Mouse (Mus musculus): ENCODE data around the gene Plppr3. TPM values are rescaled to one million over a fixed set of nuclear protein-coding genes. Genes with fewer than 3 reads are reported as not detected.

Gene Plppr3
- total RNA-seq, 2 experiments from 2014 or later: 113 TPM

DNA sequence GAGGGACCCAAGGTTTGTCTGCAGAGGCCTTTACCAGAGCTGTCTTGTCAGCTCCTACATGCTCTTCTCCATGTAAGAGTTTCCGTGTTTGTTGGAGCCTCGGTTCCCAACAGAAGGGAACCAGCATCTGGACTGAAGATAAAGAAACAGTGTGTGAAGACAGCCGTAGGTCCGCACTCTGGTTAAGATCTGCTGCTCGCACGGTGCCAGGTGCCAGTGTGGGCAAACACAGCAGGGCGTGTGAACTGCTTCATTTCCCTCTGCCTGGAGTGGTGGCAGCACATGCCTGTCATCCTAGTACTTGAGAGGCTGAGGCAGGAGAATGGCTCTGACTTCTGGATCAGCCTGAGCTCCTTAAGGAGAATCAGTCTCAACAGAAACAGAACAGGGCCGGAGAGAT is 2.6 kb downstream of the Plppr3 start:
- no peak for DNase-seq (ENCODE audit: low spot score in 2 of 2)

DNA sequence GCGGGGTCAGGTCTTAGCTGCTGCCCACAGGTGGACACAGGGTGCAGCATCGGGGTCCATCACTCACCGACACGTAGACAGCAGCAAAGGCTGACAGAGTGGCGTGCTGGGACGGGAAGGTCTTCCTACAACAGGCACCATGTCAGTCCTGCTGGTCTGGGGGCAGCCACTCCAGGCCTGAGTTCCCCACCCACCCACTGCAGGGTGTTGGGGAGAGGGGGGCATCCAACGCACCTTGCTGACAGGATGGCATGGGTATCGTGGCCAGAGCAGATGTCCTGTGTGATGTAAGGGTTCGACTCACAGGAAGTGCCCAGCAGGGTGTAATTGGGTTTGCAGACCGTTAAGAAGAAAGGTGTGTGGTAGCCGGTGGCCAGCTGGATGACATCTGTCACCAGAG is 7.8 kb downstream of the Plppr3 start:
- DNase-seq (ENCODE audit: low spot score in 2 of 2): no peak

DNA sequence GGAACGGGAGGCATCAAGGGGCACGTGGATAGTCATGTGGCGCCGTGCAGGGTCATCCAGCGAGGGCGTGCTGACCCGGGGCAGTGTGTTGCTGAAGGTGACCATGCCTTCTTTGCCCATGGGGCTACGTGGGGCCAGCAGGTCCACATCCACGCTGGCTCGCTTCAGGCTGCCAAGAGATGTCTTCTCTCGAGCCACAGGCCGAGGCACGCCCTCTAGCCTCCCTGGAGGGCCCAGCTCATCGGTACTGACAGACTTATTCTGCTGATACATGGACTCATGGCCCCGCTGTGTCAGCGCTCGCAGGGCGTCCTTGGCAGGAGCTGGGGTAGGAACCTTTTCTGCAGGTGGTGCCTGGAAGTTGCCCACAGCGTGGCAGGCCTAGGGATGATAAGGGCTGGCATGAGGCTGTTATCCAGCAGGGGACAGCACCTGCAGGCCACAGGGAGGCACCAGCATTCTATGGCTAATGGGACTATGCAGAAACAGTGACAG is 8.6 kb downstream of the Plppr3 start:
- no peak for DNase-seq (ENCODE audit: low spot score in 2 of 2)

DNA sequence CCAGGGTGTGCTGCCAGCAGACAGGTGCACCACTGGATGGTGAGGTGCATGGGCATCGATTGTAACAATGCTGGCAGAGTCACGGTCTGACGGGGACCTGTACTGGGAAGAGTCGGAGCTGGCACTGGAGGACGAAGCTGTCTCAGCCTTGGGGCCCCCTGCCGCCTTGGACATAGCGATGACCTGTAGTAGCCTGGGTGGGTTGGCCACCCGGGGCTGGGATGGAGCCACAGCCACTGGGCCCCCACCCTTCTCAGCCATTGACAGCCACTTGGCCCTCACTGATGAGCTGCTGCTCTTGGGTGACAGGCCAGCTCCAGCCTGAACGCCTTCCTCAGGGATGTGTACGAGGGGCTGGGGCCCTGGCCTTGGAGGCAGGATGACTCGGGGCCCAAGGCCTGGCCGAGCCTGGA is 9.2 kb downstream of the Plppr3 start:
- DNase-seq (ENCODE audit: low spot score in 2 of 2): no peak

DNA sequence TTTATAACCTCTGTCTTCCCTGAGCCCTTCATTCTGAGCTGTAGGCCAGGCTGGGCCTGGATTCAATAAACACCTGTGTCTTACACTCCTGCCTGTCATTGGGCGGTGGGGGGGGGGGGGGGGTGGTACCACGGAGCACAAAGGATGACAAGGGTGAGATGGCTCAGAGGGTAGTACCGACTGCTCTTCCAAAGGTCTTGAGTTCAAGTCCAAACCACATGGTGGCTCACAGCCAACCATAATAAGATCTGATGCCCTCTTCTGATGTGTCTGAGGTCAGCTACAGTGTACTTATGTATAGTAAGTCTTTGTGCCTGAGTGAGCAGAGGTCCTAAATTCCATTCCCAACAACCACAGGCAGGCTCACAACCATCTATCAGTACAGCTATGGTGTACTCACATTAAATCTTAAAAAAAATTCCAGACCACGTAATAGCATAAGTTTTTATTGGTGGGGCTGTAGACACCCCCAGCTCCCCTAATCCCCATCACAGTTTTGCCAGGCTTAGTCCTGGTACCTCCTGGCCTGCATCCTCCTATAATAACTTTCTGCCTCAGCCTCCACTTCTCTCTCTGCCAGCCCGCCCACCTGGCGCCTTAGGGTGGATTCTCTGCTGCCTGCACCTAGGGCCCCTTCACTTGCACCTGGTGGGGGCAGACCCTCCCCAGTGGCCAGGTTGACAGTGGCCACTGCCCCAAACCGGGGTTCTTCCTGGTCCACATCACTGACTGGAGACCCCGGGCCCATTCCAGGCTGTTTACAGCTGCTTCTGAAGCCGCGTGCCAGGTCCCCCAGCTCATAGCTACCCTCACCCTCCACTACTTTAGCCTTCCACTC is 9.9 kb downstream of the Plppr3 start:
- no peak for DNase-seq (ENCODE audit: low spot score in 2 of 2)

DNA sequence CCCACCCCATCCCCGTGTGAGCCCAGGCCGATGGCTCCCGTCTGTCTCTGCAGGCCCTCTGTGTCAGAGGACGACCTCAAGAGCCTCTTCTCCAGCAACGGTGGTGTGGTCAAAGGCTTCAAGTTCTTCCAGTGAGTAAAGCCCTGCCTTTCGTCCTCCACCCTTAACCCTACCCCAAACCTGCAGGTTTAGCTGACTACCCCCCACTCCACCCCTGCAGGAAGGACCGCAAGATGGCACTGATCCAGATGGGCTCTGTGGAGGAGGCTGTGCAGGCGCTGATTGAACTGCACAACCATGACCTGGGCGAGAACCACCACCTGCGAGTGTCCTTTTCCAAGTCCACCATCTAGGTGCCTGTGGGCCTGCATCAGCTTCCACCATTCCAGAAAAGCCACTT is 11.5 kb downstream of the Plppr3 start:
- no peak for DNase-seq (ENCODE audit: low spot score in 2 of 2)

DNA sequence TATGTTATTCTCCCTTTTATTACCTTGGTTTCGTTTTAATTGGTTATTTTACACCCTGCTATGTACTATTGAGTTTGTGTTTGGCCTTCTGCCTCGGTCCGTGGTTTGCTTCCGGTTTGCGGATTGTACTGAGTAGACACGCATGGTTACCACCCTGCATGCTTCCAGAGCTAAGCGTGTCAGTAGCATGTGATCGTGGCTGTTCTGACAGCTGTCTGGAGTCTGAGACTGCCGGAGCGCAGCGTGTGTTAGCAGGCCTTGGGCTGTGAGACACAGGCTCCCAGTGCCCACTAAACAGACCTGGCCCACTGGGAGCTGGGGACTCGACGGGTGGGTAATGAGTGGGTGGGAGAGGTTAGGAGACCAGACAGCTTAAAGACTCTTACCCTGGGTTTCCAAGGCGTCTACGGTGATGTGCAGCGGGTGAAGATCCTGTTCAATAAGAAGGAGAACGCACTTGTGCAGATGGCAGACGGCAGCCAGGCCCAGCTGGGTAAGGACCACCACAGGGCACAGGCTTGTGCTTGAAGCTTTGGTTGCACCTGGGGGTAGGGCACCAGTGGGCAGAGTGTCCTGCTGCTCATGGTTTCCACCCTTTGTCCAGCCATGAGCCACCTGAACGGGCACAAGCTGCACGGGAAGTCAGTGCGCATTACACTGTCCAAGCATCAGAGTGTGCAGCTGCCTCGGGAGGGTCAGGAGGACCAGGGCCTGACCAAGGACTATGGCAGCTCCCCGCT is 12.2 kb downstream of the Plppr3 start:
- no peak for DNase-seq (ENCODE audit: low spot score in 2 of 2)

DNA sequence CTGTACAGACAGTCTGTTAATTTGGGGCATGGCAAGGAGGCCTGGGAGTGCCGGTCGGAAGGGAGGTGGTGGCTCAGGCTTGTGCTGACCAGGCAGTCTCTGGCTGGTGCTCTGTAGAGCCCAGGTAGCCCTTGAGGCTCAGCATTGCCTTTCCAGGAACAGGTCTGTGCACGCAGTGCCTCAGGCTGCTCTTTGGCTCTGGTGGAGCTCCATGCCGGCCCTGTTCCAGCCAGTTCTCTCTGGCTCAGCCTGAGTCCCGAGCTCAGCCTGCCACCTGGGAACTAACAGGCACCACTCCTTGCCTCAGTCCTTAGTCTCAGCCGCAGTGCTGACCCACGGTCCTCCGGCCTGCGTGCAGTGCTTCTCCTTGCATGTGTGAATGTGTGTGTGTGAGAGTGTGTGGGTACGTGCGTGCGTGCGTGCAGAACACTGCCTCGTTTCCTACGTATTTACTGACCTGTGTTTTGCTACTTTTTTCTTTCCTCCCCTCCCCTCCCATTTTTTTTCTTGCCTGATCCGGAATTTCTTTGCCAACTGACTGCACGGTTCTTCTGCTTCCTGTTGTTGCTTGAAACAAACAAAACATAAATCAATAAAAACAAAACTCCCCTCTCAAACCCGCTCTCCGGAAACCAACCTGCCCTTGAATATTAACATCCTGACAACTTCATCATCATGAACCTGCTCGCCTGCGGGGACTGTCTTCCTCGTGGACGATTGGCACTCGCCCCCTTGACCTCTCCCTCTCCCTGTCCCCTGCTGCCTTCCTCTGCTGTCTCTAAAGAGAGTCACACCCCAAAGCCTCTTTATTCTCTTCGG is 13.0 kb downstream of the Plppr3 start:
- DNase-seq (ENCODE audit: low spot score in 2 of 2): no peak

DNA sequence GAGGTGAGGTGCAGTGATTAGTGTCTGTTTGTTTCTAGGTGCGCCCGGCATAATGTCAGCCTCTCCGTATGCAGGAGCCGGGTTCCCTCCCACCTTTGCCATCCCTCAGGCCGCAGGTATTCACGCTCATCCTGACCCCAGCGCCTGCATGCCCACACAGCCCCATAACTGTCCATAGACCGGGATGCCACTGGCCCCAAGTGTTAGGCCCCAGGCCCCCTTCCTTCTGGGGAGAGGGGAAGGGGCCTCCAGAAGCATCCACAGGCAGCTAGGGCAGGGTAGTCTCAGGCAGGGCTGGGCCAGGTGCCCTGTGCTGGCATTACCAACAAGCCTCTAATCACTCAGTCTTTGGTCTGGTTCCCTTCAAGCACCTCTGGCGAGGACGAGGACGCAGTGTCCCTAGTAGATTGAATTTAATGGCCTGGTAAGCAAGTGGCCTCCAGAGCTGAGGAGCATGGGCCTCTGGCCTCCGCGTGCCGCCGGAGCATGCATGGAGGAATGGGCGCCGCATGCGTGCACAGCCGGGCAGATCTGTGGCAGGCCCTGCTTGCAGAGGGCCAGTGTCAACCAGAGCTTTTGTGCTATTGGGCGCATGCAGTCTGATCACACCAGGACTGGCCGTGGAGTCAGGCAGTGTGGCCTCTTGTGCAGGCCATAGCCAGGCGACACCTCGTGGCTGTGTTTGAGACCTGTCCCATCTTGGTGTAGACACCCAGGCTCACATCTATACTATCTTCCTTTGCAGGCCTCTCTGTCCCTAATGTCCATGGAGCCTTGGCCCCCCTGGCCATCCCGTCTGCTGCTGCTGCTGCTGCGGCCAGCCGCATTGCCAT is 14.1 kb downstream of the Plppr3 start:
- DNase-seq (ENCODE audit: low spot score in 2 of 2): no peak

DNA sequence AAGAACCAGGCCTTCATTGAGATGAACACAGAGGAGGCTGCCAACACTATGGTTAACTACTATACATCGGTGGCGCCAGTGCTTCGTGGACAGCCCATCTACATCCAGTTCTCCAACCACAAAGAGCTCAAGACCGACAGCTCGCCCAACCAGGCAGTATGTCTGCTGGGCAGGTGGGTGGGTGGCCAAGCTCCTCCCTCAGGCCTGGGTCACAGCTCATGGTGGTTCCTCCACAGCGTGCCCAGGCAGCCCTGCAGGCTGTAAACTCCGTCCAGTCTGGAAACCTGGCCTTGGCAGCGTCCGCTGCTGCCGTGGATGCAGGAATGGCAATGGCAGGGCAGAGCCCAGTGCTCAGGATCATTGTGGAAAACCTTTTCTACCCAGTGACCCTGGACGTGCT is 15.3 kb downstream of the Plppr3 start:
- no peak for DNase-seq (ENCODE audit: low spot score in 2 of 2)

DNA sequence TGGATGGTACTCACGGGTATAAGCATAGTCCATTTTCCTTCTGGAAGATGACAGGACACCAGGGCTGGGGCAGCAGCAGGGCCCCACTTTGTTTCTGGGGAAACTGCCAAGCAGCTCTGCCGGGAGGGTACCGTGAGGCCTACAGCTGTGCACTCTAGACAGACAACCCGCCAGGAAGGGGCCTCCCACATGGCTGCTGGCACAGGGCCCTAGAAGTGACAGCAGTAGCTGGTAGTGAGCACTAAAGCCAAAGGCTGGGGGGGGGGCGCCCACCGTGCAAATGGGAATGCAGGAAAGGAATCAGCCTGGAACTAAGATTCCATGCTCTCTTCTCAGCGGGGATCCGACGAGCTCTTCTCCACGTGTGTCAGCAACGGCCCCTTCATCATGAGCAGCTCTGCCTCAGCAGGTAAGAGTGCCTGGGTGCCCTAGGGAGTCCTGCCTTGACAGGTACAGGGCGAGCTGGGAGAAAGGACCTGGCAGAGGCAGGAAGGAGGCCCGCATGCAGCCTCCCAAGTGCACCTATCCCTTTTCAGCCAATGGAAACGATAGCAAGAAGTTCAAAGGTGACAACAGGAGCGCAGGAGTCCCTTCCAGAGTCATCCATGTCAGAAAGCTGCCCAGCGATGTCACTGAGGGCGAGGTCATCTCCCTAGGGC is 15.9 kb downstream of the Plppr3 start:
- DNase-seq (ENCODE audit: low spot score in 2 of 2): peak; percentile 75 to 78

DNA sequence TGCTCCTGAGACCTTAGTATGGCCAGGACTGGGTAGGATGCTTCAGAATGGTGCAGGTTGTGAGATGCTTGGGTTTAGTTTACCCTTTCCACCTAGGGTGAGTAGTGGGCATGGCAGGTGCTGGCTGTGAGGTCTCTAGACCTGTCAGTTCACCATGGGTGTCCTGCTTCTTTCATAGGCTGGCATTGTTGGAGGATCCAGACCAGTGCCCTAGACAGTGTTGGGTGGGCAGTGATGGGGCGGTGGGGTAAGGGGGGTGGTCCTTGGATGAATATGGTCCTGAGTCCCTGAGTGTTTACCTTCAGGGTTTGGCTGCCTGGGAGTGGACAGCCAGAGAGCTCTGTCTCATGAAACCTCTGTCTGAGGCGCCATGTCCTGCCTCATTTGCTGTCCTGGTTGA is 16.5 kb downstream of the Plppr3 start:
- DNase-seq (ENCODE audit: low spot score in 2 of 2): no peak

DNA sequence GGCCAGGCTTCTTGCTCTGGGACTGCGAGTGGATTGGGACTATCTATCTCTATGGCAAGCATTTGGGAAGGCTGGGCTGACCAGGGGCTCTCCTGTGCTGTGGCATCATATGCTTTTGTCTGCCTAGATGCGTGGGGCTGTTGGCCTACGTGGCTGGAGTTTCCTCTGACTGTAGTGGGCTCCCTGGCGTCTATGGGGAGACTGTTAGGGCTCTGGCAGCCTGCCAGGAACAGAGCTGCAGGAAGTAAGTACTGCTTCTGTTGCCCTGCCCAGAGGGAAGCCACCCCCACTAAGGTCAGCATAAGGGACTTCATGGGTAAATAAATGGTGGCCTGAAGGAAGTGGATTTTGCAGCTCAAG is 17.0 kb downstream of the Plppr3 start:
- peak in 1 of 2 experiments; percentile 65 for DNase-seq (ENCODE audit: low spot score in 2 of 2)

DNA sequence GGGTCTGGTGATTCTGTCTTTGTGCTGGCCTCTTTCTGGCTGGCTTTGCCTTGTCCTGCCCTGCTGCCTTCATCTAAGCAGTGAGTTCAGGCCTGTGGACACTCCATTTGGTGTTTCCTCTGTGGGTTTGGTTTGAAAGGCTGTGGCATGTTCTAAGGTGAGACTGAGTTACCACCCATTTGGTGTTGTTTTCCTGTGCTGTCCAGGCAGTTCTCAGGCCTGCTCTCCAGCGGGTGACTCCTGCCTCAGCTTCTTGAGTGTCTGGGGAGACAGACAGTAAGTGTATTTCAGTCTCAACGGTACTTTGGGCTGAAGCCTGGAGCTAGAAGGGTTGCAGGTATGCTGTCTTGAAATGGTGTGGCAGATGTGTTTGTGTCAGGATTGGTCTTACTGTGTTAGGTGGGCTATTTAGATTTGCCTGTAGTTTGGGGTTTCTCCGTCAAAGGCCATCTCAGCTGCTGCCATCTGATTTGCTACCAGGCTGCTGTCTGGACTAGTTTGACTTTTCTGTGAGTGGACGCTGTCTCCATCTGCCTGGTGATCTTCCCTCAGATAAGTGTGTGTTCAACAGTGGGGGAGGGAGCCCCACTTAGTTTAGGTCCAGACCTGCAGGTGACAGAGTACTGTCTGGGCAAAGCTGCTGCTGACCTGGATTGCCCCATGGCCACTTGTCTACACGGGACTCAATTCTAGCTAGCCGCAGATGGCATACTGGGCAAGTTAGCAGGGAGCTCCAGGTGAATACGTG is 17.6 kb downstream of the Plppr3 start:
- no peak for DNase-seq (ENCODE audit: low spot score in 2 of 2)

DNA sequence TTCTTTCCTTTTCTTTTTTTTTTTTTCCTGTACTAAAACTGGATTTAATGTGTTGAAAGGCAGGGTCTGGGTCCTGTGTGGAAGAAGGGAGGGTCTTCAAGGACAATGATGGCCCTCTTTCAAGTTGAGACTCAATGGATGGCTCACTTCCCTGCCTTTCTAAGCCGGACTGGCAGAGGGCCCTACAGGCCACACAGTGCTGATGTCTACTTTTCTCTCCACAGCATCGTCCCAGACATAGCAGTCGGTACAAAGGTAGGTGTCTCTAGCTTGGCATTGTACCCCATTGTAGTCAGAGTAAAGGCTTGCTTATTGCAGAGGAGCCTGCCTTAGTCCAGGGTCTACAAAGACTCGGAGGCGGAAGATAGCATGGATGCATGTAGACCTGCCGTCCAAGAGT is 18.2 kb downstream of the Plppr3 start:
- no peak for DNase-seq (ENCODE audit: low spot score in 2 of 2)

DNA sequence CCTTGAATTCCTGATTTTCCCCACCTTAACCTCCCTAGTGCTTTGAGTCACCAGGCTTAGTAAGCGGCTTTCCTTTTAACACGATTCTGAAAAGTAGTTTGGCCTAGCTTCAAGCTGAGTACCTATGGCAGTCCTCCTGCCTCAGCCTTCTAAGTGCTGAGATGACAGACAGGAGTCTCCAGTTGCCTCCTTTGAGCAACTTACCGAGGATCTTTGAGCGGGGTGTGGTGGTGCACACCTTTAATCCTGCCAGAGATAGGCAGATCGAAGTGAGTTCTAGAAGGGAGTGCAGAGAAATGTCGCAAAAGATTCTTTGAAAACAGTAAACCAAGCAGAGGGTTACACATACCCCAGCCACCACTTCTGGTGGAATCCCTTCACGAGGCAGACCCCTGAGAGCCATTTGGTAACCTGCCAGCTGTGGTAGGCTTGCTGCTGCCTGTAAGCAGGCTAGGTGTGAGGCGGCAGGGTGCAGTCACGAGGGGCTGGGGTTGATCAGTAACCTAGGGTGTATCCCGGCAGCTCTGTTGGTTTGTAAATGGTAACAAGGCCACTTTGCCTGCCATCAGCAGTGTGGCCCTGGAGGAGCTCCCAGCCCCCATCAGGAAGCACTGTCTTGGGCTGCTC is 18.8 kb downstream of the Plppr3 start:
- no peak for DNase-seq (ENCODE audit: low spot score in 2 of 2)

DNA sequence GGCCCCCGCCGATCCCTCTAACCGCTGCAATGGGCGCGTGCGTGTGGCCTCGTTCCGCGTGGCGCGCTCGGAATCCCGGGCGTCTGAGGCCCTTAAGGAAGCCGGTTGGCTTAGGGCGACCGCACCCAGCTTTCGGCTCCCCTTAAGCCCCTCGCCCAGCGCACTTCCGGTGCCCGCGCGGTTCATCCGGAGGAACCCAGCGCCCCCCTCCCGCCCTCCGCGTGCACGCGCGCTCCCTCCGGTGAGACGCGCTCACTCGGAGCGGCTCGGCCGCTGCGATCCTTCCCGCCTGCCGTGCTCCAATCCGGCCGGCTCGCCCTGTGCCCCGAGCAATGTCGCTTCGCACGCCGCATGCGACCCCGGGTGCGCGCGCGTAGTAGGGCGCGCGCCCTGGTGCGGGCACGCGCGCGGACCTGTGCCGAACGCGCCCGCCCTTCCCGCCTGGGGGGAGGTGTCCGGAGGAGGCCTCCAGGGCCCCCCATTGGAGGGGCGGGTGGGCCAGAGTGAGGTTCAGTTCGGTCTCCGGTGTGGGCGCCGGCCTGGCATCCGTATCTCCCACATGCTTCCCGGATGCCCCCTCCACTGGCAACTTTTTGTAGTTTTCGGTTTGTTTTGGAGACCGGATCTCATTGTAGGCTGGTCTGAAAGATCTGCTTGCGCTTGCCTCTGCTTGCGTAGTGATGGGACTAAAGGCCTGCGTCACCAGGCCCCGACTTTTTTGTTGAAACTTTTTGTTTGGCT is 19.5 kb downstream of the Plppr3 start:
- DNase-seq (ENCODE audit: low spot score in 2 of 2): no peak
